Mouse (Mus musculus) layer of hippocampus, postnatal 14 days (tissue): Measurements from ENCODE around the gene Cryab. TPM values are rescaled to one million over a fixed set of nuclear protein-coding genes. Genes with fewer than 3 reads are reported as not detected.

ENCODE experiments used
- DNase-seq, 2 experiments: peaks; one replicate each; pipeline ENCODE4 v3.0.0; 2021 to 2022; ENCODE audit warnings: low spot score in 2 of 2, mixed read lengths in 1 of 2
- total RNA-seq, 2 experiments: library from RNA; stranded (reverse); gene quantifications; 2 replicates each; pipeline ENCODE4 v1.2.3; 2021

The Cryab gene
- total RNA-seq, 2 experiments from 2014 or later: 77.7 to 89.3 TPM

- DNase-seq: no peak
Observed at GRCm38 (mm10) chr9:50776162-50776760, 25.1 kb downstream of the Cryab start.

DNA sequence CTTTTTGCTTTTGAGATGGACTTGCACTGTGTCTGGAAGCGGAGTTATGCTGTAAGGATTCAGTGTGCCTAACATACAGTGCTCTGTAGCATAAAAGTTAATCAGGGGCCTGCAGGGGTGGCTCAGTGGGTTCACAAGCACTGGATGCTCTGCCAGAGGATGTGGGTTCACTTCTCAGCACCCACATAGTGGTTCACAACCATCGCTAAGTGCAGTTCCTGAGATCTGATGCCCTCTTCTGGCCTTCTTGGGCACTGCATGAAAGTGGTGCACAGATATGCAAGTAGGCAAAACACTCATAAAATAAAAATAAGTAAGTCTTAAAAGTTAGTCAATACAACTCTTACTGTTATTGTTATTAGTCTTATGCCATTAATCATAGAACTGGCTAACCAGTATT, 31.0 kb downstream of the Cryab start:
- DNase-seq: no peak

DNA sequence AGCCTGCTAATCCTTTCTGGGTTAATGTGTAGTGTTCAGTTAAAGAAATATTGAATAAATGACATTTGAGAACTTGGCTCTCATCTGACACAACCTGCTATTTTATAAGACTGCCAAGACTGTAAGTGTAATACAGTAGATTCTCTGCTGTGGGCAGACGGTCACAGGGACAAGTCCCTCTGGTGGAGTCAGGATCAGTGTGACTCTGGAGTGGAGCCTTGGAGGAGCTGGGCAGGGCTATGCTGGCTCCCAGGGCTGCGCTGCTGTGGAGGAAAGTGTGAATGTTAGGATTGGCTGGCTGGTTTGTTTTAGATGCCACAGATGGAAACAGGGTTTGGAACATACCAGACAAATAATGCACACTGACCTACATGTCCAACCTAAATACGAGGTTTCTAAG, 44.1 kb downstream of the Cryab start:
- DNase-seq: no peak

DNA sequence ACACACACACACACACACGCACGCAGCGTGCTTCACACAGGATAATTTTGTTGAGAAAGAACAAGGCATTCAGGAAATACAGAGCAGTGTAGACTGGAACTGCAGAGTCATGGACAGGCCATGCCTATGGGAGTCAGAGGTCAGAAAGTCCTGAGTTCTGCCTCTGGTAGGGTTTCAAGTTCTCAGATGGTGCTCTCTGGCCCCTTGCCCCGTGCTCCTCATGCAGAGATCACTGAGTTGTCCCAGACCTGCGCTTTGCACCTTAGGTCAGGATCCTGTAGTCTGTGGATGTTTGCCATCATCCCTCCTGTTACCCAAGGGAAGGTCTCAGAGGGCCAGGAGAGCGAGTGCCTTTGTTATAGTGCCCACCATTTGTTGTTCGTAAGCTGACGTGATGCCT, 45.7 kb downstream of the Cryab start:
- DNase-seq: no peak

DNA sequence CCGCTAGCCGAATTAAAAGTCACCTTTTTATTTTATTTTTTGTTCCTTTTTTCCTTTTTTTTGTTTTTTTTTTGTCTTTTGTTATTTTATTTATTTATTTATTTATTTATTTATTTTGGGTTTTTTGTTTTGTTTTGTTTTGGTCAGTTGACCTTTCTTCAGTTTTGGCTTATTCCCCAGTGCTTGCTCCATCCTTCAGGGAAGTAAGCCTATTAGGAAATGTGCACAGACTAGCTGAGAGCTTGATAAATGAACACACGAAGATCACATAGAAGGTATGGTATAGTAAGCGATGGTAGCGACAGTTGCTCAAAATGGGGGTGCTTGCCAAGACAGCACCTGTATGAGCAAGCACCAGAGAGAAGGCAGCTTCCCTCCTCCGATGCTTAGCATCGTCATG, 46.5 kb downstream of the Cryab start:
- no peak for DNase-seq

- no peak for DNase-seq
Observed at GRCm38 (mm10) chr9:50798368-50798767, 47.2 kb downstream of the Cryab start.

- DNase-seq: peak in 1 of 2 experiments; percentile 43
Observed at GRCm38 (mm10) chr9:50800985-50801384, 49.9 kb downstream of the Cryab start.

DNA sequence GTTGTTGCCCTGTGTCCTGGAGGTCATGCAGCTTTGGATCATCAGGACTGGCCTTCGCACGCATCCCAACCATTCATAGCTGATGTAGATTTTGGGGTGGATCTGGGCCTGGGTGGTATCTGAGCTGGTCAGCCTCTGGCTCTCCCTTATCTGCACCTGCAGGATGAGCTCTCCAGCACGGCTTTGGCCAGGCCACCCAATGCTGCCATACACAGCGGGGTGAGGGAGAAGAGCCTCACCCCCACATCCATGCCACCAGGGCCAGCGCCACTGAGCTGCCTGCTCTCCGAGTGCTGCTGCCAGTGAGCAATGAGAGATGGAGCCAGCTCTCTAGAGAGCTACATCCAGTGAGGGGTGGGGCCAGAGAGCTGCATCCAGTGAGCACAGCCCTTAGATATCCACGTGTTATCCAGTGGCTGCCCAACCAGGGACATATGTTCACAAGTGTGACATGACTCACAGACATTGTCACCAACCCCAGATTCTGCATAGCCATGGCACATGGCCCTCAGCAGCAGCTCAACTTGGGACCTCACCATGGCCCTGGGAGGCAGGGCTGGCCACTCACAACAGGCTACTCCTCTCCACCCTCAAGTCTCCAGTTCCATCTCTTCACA, 52.0 kb downstream of the Cryab start:
- DNase-seq: no peak

Other genes starting within 250 kb of the Cryab start
- 10 to 100 TPM; 35.5 to 46.5 TPM for gene Pts, start 222.6 kb upstream of the Cryab start, total RNA-seq
- 10 to 100 TPM; 27.8 to 32.9 TPM for gene Il18, start 196.5 kb upstream of the Cryab start, total RNA-seq
- gene Bco2, start 196.1 kb upstream of the Cryab start, total RNA-seq: 1 to 10 TPM; 3.2 to 3.3 TPM
- gene Tex12, start 190.0 kb upstream of the Cryab start, total RNA-seq: not detected
- 100 to 1,000 TPM; 140 to 146 TPM for gene Sdhd, start 147.5 kb upstream of the Cryab start, total RNA-seq
- gene Timm8b, start 147.4 kb upstream of the Cryab start, total RNA-seq: 100 to 1,000 TPM; 251 to 256 TPM
- 1 to 10 TPM; 2.7 to 3.6 TPM for gene Pih1d2, start 134.0 kb upstream of the Cryab start, total RNA-seq
- 10 to 100 TPM; 22.9 to 23.9 TPM for gene Nkapd1, start 133.9 kb upstream of the Cryab start, total RNA-seq
- 100 to 1,000 TPM; 142 to 149 TPM for gene Dlat, start 91.5 kb upstream of the Cryab start, total RNA-seq
- gene Dixdc1, start 11.8 kb upstream of the Cryab start, total RNA-seq: 10 to 100 TPM; 75.2 to 79.8 TPM
- gene 2310030G06Rik, start 4.8 kb upstream of the Cryab start, total RNA-seq: 1 to 10 TPM; 1.5 to 2.1 TPM
- 1 to 10 TPM; 1.3 to 1.8 TPM for gene Hspb2, start 1.0 kb downstream of the Cryab start, total RNA-seq
- gene Fdxacb1, start 16.9 kb downstream of the Cryab start, total RNA-seq: 1 to 10 TPM; 5.4 to 6.6 TPM
- gene Alg9, start 23.7 kb downstream of the Cryab start, total RNA-seq: 10 to 100 TPM; 29.7 to 31.8 TPM
- gene 1110032A03Rik, start 24.2 kb downstream of the Cryab start, total RNA-seq: 10 to 100 TPM; 30.3 to 31.9 TPM
- gene Ppp2r1b, start 94.0 kb downstream of the Cryab start, total RNA-seq: 10 to 100 TPM; 14.3 to 16.8 TPM